Mouse (Mus musculus) bone marrow, adult 2 months (tissue): ENCODE measurements around the gene Rab3gap2.

Experiments
- CTCF ChIP-seq: fragments of 200-500 bp; IDR thresholded peaks from 2 replicates; pipeline ENCODE4 v1.5.1; 2011; ENCODE audit warnings: low read length, control low read depth; ENCODE audit not compliant: control insufficient read depth, insufficient read depth
- POLR2A ChIP-seq: fragments of 200-500 bp; IDR thresholded peaks from 2 replicates; pipeline ENCODE4 v1.6.1; 2011; ENCODE audit warnings: low read depth, mild to moderate bottlenecking, control low read depth, low read length, borderline replicate concordance; ENCODE audit not compliant: control insufficient read depth

DNA sequence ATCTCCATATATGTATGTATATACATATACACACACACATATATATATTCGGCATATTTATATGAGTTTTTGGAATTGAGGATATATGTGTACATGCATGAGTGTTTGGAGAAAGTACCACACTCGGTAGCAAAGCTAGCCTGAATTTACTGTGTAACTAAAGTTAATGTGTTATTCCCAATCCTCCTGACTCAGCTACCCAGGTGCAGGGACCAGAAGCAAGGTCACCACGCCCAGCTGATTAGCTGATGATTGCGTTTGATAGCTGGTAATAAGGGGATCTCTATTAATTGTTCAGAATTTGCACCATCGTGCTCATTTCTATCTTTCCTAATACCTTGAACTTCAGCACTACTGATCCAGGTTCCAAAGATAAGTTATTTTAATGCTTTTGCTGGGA is 129.7 kb downstream of the Rab3gap2 start:
- TF ChIP-seq CTCF (no peak), POLR2A (no peak)
